Mouse (Mus musculus) embryonic fibroblast, embryonic 13.5 days (primary cell): ENCODE data around the gene Lsm5. TPM values are rescaled to one million over a fixed set of nuclear protein-coding genes. Genes with fewer than 3 reads are reported as not detected.

ENCODE experiments used
- H3K27ac ChIP-seq: 2 replicates; pipeline ENCODE4 v1.5.1; 2012; ENCODE audit warnings: low read length, control low read depth, inconsistent platforms; ENCODE audit not compliant: insufficient read depth
- H3K4me1 ChIP-seq: 2 replicates; pipeline ENCODE4 v1.6.1; 2011; ENCODE audit warnings: low read length; ENCODE audit not compliant: control insufficient read depth, insufficient read depth
- H3K4me3 ChIP-seq: 2 replicates; pipeline ENCODE4 v1.5.1; 2011; ENCODE audit warnings: mild to moderate bottlenecking, control low read depth, low read length; ENCODE audit not compliant: insufficient read depth
- CTCF ChIP-seq: IDR thresholded peaks from 2 replicates; pipeline ENCODE4 v1.5.1; 2011; ENCODE audit warnings: mild to moderate bottlenecking, control low read depth, low read length, moderate library complexity, borderline replicate concordance; ENCODE audit not compliant: insufficient read depth
- POLR2A ChIP-seq: IDR thresholded peaks from 2 replicates; pipeline ENCODE4 v1.6.1; 2011; ENCODE audit warnings: low read depth, mild to moderate bottlenecking, control low read depth, low read length, moderate library complexity
- polyA plus RNA-seq: library from polyadenylated mRNA; stranded (reverse); fragments of >200 nt; gene quantifications from 2 replicates; pipeline ENCODE4 v1.2.4, GENCODE M21; 2011; ENCODE audit warnings: low read depth; ENCODE audit not compliant: missing spikeins, insufficient read length

Gene Lsm5
- polyA plus RNA-seq = 92.4 and 119 TPM in 2 replicates

- no peaks in the 10 kb centered on the region for H3K4me1 ChIP-seq
- H3K4me3 ChIP-seq = peak within 1 kb of the TSS; percentile 92
- TF ChIP-seq CTCF = no peak
- peak; percentile 67 for TF ChIP-seq POLR2A
- H3K27ac ChIP-seq = no peak within 1 kb of the TSS
These were observed at the start of gene Lsm5 for GRCm38 (mm10) chr6:56703931-56704900. Gene Lsm5 (minus strand): TSS chr6:56704710.

GRCm38 (mm10) chr6:56753719-56754118, 49.2 kb upstream of the Lsm5 start:
- Histone ChIP-seq H3K27ac (no peak overlapping the region), H3K4me1 (no peaks in the 10 kb centered on the region)
- TF ChIP-seq POLR2A (no peak), CTCF (no peak)

GRCm38 (mm10) chr6:56745950-56746543, 41.5 kb upstream of the Lsm5 start:
- no peak overlapping the region for H3K27ac ChIP-seq
- TF ChIP-seq POLR2A (no peak), CTCF (no peak)
- no peaks in the 10 kb centered on the region for H3K4me1 ChIP-seq
- H3K4me3 ChIP-seq = no peak overlapping the region

More at GRCm38 (mm10) chr6:56753719-56754118, 49.2 kb upstream of the Lsm5 start:
- no peak overlapping the region for H3K4me3 ChIP-seq

GRCm38 (mm10) chr6:56732545-56732944, 28.0 kb upstream of the Lsm5 start:
- Histone ChIP-seq H3K4me3 (no peak overlapping the region), H3K4me1 (no peaks in the 10 kb centered on the region), H3K27ac (peak overlapping the region; percentile 9; the same call in 1 of the 2 replicates)
- TF ChIP-seq POLR2A (no peak), CTCF (no peak)

- Histone ChIP-seq H3K4me1 (no peaks in the 10 kb centered on the region; the same call in none of the 2 replicates), H3K4me3 (no peak overlapping the region), H3K27ac (no peak overlapping the region)
- TF ChIP-seq POLR2A = no peak
These were observed 16.4 kb upstream of the Lsm5 start for GRCm38 (mm10) chr6:56720877-56721276.

GRCm38 (mm10) chr6:56719071-56719470, 14.6 kb upstream of the Lsm5 start:
- Histone ChIP-seq H3K4me1 (no peaks in the 10 kb centered on the region; the same call in 1 of the 2 replicates), H3K27ac (no peak overlapping the region), H3K4me3 (no peak overlapping the region)
- TF ChIP-seq POLR2A (no peak), CTCF (no peak)

GRCm38 (mm10) chr6:56715270-56715666, 10.8 kb upstream of the Lsm5 start:
- no peak for TF ChIP-seq POLR2A
- no peak for TF ChIP-seq CTCF
- Histone ChIP-seq H3K27ac (peak overlapping the region; percentile 66), H3K4me3 (peak overlapping the region; percentile 91), H3K4me1 (no peaks in the 10 kb centered on the region)

- peak; percentile 74 for TF ChIP-seq CTCF
- peak; percentile 74 for TF ChIP-seq POLR2A
- Histone ChIP-seq H3K4me1 (no peaks in the 10 kb centered on the region), H3K27ac (peak within 1 kb of the TSS; percentile 66), H3K4me3 (peak within 1 kb of the TSS; percentile 91)
These were observed 10.2 kb upstream of the Lsm5 start, which contains the start of gene Avl9 for GRCm38 (mm10) chr6:56714574-56715269. Gene Avl9 (plus strand): TSS chr6:56714899.

GRCm38 (mm10) chr6:56714186-56714573, 9.7 kb upstream of the Lsm5 start:
- TF ChIP-seq POLR2A = no peak
- TF ChIP-seq CTCF = no peak
- peak overlapping the region; percentile 16; the same call in 1 of the 2 replicates for H3K4me3 ChIP-seq
- H3K27ac ChIP-seq = no peak overlapping the region
- H3K4me1 ChIP-seq = no peaks in the 10 kb centered on the region

GRCm38 (mm10) chr6:56692445-56692844, 12.1 kb downstream of the Lsm5 start:
- H3K27ac ChIP-seq = no peak overlapping the region
- H3K4me3 ChIP-seq = no peak overlapping the region
- TF ChIP-seq POLR2A (no peak), CTCF (no peak)
- no peaks in the 10 kb centered on the region for H3K4me1 ChIP-seq
